Mouse (Mus musculus): ENCODE results near the gene Kif2c.

DNA sequence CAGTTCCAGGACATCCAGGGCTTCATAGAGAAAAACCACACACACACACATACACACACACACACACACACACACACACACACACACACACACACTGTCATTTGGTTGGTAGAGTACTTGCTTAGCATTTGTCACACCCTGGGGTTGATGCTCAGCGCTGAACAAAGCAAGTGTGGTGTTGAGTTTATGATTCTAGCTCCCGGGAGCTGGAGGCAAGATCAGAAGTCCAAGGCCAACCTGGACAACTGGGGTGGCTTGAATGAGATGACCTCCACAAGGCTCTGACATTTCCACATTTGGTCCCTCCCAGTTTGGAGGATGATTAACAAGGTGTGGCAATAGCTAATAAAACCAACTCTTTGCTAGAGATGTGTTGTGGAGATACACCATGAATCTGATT, 48.8 kb upstream of the Kif2c start:
- no peak for TF ChIP-seq POLR2A (IDR thresholded peaks at IDR 0.05; ENCODE audit: extremely low read depth, insufficient read depth, low read length)
- no peak for TF ChIP-seq CTCF (IDR thresholded peaks at IDR 0.05; ENCODE audit: extremely low read depth, insufficient read depth, low read length)

All from cortical plate, adult 2 months (tissue).